Mouse (Mus musculus): ENCODE data around the gene Dlg2.

Gene Dlg2

GRCm38 (mm10) chr7:91457207-91457606, 980.7 kb downstream of the Dlg2 start:
- peak; percentile 23 for DNase-seq

- DNase-seq = no peak
These were observed 984.9 kb downstream of the Dlg2 start for GRCm38 (mm10) chr7:91461352-91461751.

GRCm38 (mm10) chr7:91463256-91463655, 986.8 kb downstream of the Dlg2 start:
- DNase-seq = no peak

GRCm38 (mm10) chr7:91467061-91467460, 990.6 kb downstream of the Dlg2 start:
- DNase-seq = no peak

GRCm38 (mm10) chr7:91479145-91479544, 1002.7 kb downstream of the Dlg2 start:
- no peak for DNase-seq

- DNase-seq = no peak
These were observed 1005.2 kb downstream of the Dlg2 start for GRCm38 (mm10) chr7:91481574-91482197.

GRCm38 (mm10) chr7:91493234-91493633, 1016.8 kb downstream of the Dlg2 start:
- DNase-seq = no peak

GRCm38 (mm10) chr7:91495526-91495925, 1019.1 kb downstream of the Dlg2 start:
- no peak for DNase-seq

GRCm38 (mm10) chr7:91511119-91511518, 1034.6 kb downstream of the Dlg2 start:
- DNase-seq = no peak

GRCm38 (mm10) chr7:91514445-91514844, 1038.0 kb downstream of the Dlg2 start:
- DNase-seq = no peak

GRCm38 (mm10) chr7:91516225-91516624, 1039.8 kb downstream of the Dlg2 start:
- DNase-seq = no peak

- no peak for DNase-seq
These were observed 1049.4 kb downstream of the Dlg2 start for GRCm38 (mm10) chr7:91525859-91526258.

- peak; percentile 5 for DNase-seq
These were observed 1066.3 kb downstream of the Dlg2 start for GRCm38 (mm10) chr7:91542597-91543285.

GRCm38 (mm10) chr7:91543286-91543650, 1066.8 kb downstream of the Dlg2 start:
- no peak for DNase-seq

GRCm38 (mm10) chr7:91544600-91544999, 1068.1 kb downstream of the Dlg2 start:
- DNase-seq = no peak

- DNase-seq = no peak
These were observed 1072.3 kb downstream of the Dlg2 start for GRCm38 (mm10) chr7:91548796-91549195.

GRCm38 (mm10) chr7:91557582-91557981, 1081.1 kb downstream of the Dlg2 start:
- DNase-seq = no peak

GRCm38 (mm10) chr7:91567423-91567822, 1091.0 kb downstream of the Dlg2 start:
- no peak for DNase-seq

- DNase-seq = no peak
These were observed 1094.5 kb downstream of the Dlg2 start for GRCm38 (mm10) chr7:91570969-91571368.

GRCm38 (mm10) chr7:91572666-91573065, 1096.2 kb downstream of the Dlg2 start:
- no peak for DNase-seq

GRCm38 (mm10) chr7:91573321-91573720, 1096.8 kb downstream of the Dlg2 start:
- no peak for DNase-seq

- no peak for DNase-seq
These were observed 1099.7 kb downstream of the Dlg2 start for GRCm38 (mm10) chr7:91576216-91576615.

- no peak for DNase-seq
These were observed 1105.7 kb downstream of the Dlg2 start for GRCm38 (mm10) chr7:91582203-91582602.

GRCm38 (mm10) chr7:91583566-91583965, 1107.1 kb downstream of the Dlg2 start:
- no peak for DNase-seq
